Mouse (Mus musculus) midbrain, embryonic 14.5 days (tissue): ENCODE data around the gene Fbxl14. TPM values are rescaled to one million over a fixed set of nuclear protein-coding genes. Genes with fewer than 3 reads are reported as not detected.

Source experiments
- ATAC-seq: fragments of 200-750 bp; cut with Nextera tagmentation; 2 replicates; pipeline ENCODE4 v1.8.0; 2017; ENCODE audit warnings: moderate number of reproducible peaks, moderate library complexity; ENCODE audit not compliant: low FRiP score, low TSS enrichment
- DNase-seq: peaks from one replicate; pipeline ENCODE4 v3.0.0-alpha.2; 2015
- H3K27ac ChIP-seq: fragments of 300-500 bp; sonication (generic); replicated peaks from 2 replicates; pipeline ENCODE4 v1.5.1; 2014; ENCODE audit warnings: mild to moderate bottlenecking, low read depth, low read length, moderate library complexity
- H3K27me3 ChIP-seq: fragments of 300-500 bp; sonication (generic); 2 replicates; pipeline ENCODE4 v1.6.1; 2014; ENCODE audit warnings: low read length, control low read depth, mixed read lengths; ENCODE audit not compliant: control insufficient read depth, insufficient read depth
- H3K36me3 ChIP-seq: fragments of 300-500 bp; sonication (generic); 2 replicates; pipeline ENCODE4 v1.6.1; 2014; ENCODE audit warnings: low read length, control low read depth; ENCODE audit not compliant: control insufficient read depth, insufficient read depth
- H3K4me1 ChIP-seq: fragments of 300-500 bp; sonication (generic); 2 replicates; pipeline ENCODE4 v1.6.1; 2014; ENCODE audit warnings: mild to moderate bottlenecking, antibody characterized with exemption, low read length, control low read depth; ENCODE audit not compliant: control insufficient read depth, insufficient read depth
- H3K4me2 ChIP-seq: fragments of 300-500 bp; sonication (generic); 2 replicates; pipeline ENCODE4 v1.6.1; 2014; ENCODE audit warnings: mild to moderate bottlenecking, low read length, moderate library complexity
- H3K4me3 ChIP-seq: fragments of 300-500 bp; sonication (generic); replicated peaks from 2 replicates; pipeline ENCODE4 v1.5.1; 2014; ENCODE audit warnings: low read depth, low read length
- H3K9ac ChIP-seq: fragments of 300-500 bp; sonication (generic); replicated peaks from 2 replicates; pipeline ENCODE4 v1.6.1; 2014; ENCODE audit warnings: mild to moderate bottlenecking, low read length, moderate library complexity
- H3K9me3 ChIP-seq: fragments of 300-500 bp; sonication (generic); 2 replicates; pipeline ENCODE4 v1.6.1; 2016; ENCODE audit warnings: low read length, control low read depth, mixed read lengths; ENCODE audit not compliant: control insufficient read depth
- WGBS: fragments of 180-500 bp; shearing (Covaris S2); extraction: QIAGEN DNeasy Blood & Tissue Kit; methylation state at CpG from one replicate; pipeline ENCODE4 v1.1.7; 2014; 5-methylcytosine and 5-hydroxymethylcytosine counted together
- polyA plus RNA-seq: library from polyadenylated mRNA; unstranded; fragments of >200 nt; fragmentation: Nextera tagmentation; extraction: Ambion mirVana; gene quantifications from 2 replicates; pipeline ENCODE4 v1.2.1, GENCODE M21; 2014

Fbxl14 gene
- polyA plus RNA-seq, 1 experiment from 2014 or later, result 5.6 TPM

GRCm38 (mm10) chr6:119445671-119446607 lies 33.5 kb upstream of the Fbxl14 start:
- no peak overlapping the region for H3K9ac ChIP-seq
- no peak overlapping the region for H3K27ac ChIP-seq
- H3K27me3 ChIP-seq, result no peaks in the 10 kb centered on the region
- ATAC-seq (no peak), DNase-seq (no peak)
- WGBS, result 78% methylated on average over 11 of the region's 11 CpGs
- no peaks in the 10 kb centered on the region for H3K9me3 ChIP-seq
- no peak overlapping the region for H3K4me2 ChIP-seq
- 0 out of 2 replicates have a peak, but pooled peaks cover 7% of the 10 kb centered on the region for H3K4me1 ChIP-seq
- H3K36me3 ChIP-seq, result no peaks in the 10 kb centered on the region
- H3K4me3 ChIP-seq, result no peak overlapping the region

GRCm38 (mm10) chr6:119448321-119449059 lies 31.0 kb upstream of the Fbxl14 start:
- Histone ChIP-seq H3K9ac (no peak overlapping the region; the same call in 1 of the 2 replicates), H3K27ac (no peak overlapping the region), H3K4me3 (peak overlapping the region; percentile 22), H3K27me3 (no peaks in the 10 kb centered on the region), H3K36me3 (no peaks in the 10 kb centered on the region), H3K4me2 (peak overlapping the region; percentile 56), H3K9me3 (no peaks in the 10 kb centered on the region), H3K4me1 (peaks cover 25% of the 10 kb centered on the region)
- DNase-seq (peak; percentile 50), ATAC-seq (no peak)
- 4% methylated on average over 18 of the region's 18 CpGs for WGBS

GRCm38 (mm10) chr6:119449060-119449499 lies 30.4 kb upstream of the Fbxl14 start:
- Histone ChIP-seq H3K27ac (no peak overlapping the region), H3K27me3 (no peaks in the 10 kb centered on the region), H3K4me2 (peak overlapping the region; percentile 56), H3K36me3 (no peaks in the 10 kb centered on the region), H3K4me3 (peak overlapping the region; percentile 22), H3K9ac (no peak overlapping the region; the same call in 1 of the 2 replicates), H3K9me3 (no peaks in the 10 kb centered on the region), H3K4me1 (peaks cover 25% of the 10 kb centered on the region)
- ATAC-seq, result peak; percentile 44; the same call in 1 of the 2 replicates
- peak; percentile 81 for DNase-seq
- 3% methylated on average over 23 of the region's 23 CpGs for WGBS

GRCm38 (mm10) chr6:119450965-119451943 lies 28.2 kb upstream of the Fbxl14 start:
- Histone ChIP-seq H3K9ac (peak overlapping the region; percentile 55), H3K4me1 (peaks cover 25% of the 10 kb centered on the region), H3K9me3 (no peaks in the 10 kb centered on the region), H3K4me3 (peak overlapping the region; percentile 27), H3K27ac (peak overlapping the region; percentile 77), H3K4me2 (peak overlapping the region; percentile 74), H3K36me3 (no peaks in the 10 kb centered on the region), H3K27me3 (no peaks in the 10 kb centered on the region)
- no peak for ATAC-seq
- 48% methylated on average over 14 of the region's 14 CpGs for WGBS
- peak; percentile 43 for DNase-seq

- peaks cover 25% of the 10 kb centered on the region for H3K4me1 ChIP-seq
- peak overlapping the region; percentile 74 for H3K4me2 ChIP-seq
- H3K9ac ChIP-seq, result peak overlapping the region; percentile 55
- DNase-seq (peak; percentile 83), ATAC-seq (peak; percentile 61)
- H3K36me3 ChIP-seq, result no peaks in the 10 kb centered on the region
- under 1% methylated on average over 15 of the region's 15 CpGs for WGBS
- peak overlapping the region; percentile 27 for H3K4me3 ChIP-seq
- no peaks in the 10 kb centered on the region for H3K9me3 ChIP-seq
- peak overlapping the region; percentile 77 for H3K27ac ChIP-seq
- H3K27me3 ChIP-seq, result no peaks in the 10 kb centered on the region
These were observed 27.4 kb upstream of the Fbxl14 start for GRCm38 (mm10) chr6:119451981-119452499.

GRCm38 (mm10) chr6:119458166-119458565 lies 21.3 kb upstream of the Fbxl14 start:
- ATAC-seq (no peak), DNase-seq (no peak)
- Histone ChIP-seq H3K4me1 (no peaks in the 10 kb centered on the region; the same call in 1 of the 2 replicates), H3K36me3 (no peaks in the 10 kb centered on the region), H3K9ac (no peak overlapping the region), H3K4me2 (no peak overlapping the region), H3K4me3 (no peak overlapping the region), H3K27ac (no peak overlapping the region), H3K27me3 (no peaks in the 10 kb centered on the region), H3K9me3 (no peaks in the 10 kb centered on the region)
- WGBS, result 68% methylated on average over 8 of the region's 8 CpGs

- no peak overlapping the region for H3K9ac ChIP-seq
- H3K36me3 ChIP-seq, result no peaks in the 10 kb centered on the region
- ATAC-seq (no peak), DNase-seq (no peak)
- no peaks in the 10 kb centered on the region for H3K27me3 ChIP-seq
- WGBS, result 91% methylated on average over 4 of the region's 4 CpGs
- no peak overlapping the region for H3K27ac ChIP-seq
- H3K4me2 ChIP-seq, result no peak overlapping the region
- H3K4me3 ChIP-seq, result no peak overlapping the region
- no peaks in the 10 kb centered on the region for H3K4me1 ChIP-seq
- H3K9me3 ChIP-seq, result no peaks in the 10 kb centered on the region
These were observed 20.4 kb upstream of the Fbxl14 start for GRCm38 (mm10) chr6:119459041-119459440.

GRCm38 (mm10) chr6:119460391-119460790 lies 19.1 kb upstream of the Fbxl14 start:
- Histone ChIP-seq H3K4me1 (no peaks in the 10 kb centered on the region), H3K36me3 (no peaks in the 10 kb centered on the region), H3K4me3 (no peak overlapping the region), H3K27ac (no peak overlapping the region), H3K9ac (no peak overlapping the region), H3K9me3 (no peaks in the 10 kb centered on the region), H3K4me2 (no peak overlapping the region), H3K27me3 (no peaks in the 10 kb centered on the region)
- 94% methylated on average over 5 of the region's 5 CpGs for WGBS
- DNase-seq (no peak), ATAC-seq (no peak)
